Mouse (Mus musculus) spleen, adult 2 months (tissue): ENCODE results near the gene Otof.

Source experiments
- CTCF ChIP-seq: fragments of 200-500 bp; IDR thresholded peaks from 2 replicates; pipeline ENCODE4 v1.5.1; 2011; ENCODE audit warnings: mild to moderate bottlenecking, inconsistent platforms; ENCODE audit not compliant: insufficient read depth, insufficient read length, insufficient replicate concordance; ENCODE audit errors: extremely low read depth
- POLR2A ChIP-seq: fragments of 200-500 bp; IDR thresholded peaks from 2 replicates; pipeline ENCODE4 v1.6.1; 2011; ENCODE audit warnings: low read depth, low read length, inconsistent platforms

DNA sequence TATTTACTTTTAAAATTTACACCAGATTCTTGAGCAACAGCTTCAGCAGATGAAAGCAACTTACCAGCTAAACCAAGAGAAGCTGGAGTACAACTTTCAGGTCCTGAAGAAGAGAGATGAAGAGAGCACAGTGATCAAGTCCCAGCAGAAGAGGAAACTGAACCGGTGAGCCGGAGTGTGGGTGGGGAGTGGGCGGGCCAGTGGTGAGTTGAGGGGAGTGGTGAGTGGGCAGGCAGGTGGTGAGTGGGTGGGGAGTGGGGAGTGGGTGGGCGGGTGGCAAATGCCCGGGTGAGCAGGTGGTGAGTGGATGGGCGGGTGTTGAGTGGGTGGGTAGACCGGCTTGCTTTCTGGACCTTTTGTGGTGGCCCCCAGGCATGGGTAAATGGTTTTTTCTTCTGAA is 106.6 kb downstream of the Otof start:
- TF ChIP-seq POLR2A = no peak
- no peak for TF ChIP-seq CTCF
